22 mouse cellular contexts compared by ENCODE assay signal in genomic region chr7:124358068-124358467, GRCm38 (mm10).
DNase-seq lines count a peak whose midpoint lies in the region; ATAC-seq lines count a peak whose summit lies in the region.
"Had no signal": no experiment of that assay in that cellular context is flagged by ENCODE, and none has a peak within 500 bp of the region (broad histone marks: within the 10 kb centered on the region; RNA-seq: fewer than 3 reads in every experiment).

No protein-coding gene starts in this region.

- no peaks in the 10 kb centered on the region for H3K27me3 ChIP-seq in forebrain, embryonic 15.5 days
- no peaks in the 10 kb centered on the region for H3K27me3 ChIP-seq in forebrain, embryonic 11.5 days (ENCODE audit: control insufficient read depth, insufficient read depth, low read length)
- H3K27me3 ChIP-seq in heart, embryonic 10.5 days (ENCODE audit: insufficient read depth, poor library complexity, severe bottlenecking): no peaks in the 10 kb centered on the region
- H3K27me3 ChIP-seq: heart, embryonic 12.5 days; hindbrain, embryonic 12.5 days; liver, embryonic 13.5 days had no signal

- H3K4me3 ChIP-seq in forebrain, embryonic 15.5 days: no peak overlapping the region
- no peak overlapping the region for H3K4me3 ChIP-seq in forebrain, embryonic 11.5 days (ENCODE audit: low read depth, low read length)
- H3K4me3 ChIP-seq in heart, embryonic 10.5 days: no peak overlapping the region
- H3K4me3 ChIP-seq: embryonic facial prominence, embryonic 10.5 days; heart, embryonic 12.5 days; hindbrain, embryonic 12.5 days; liver, embryonic 13.5 days had no signal

- H3K9me3 ChIP-seq in forebrain, embryonic 15.5 days: no peaks in the 10 kb centered on the region
- H3K9me3 ChIP-seq in forebrain, embryonic 11.5 days (ENCODE audit: control insufficient read depth, low read length): no peaks in the 10 kb centered on the region
- no peaks in the 10 kb centered on the region for H3K9me3 ChIP-seq in heart, embryonic 10.5 days
- H3K9me3 ChIP-seq: embryonic facial prominence, embryonic 10.5 days; heart, embryonic 12.5 days; hindbrain, embryonic 12.5 days; liver, embryonic 13.5 days had no signal

- ATAC-seq in forebrain, embryonic 15.5 days (replicated peaks): peak; percentile 58; the same call in 1 of the 2 replicates
- no peak for ATAC-seq in forebrain, embryonic 11.5 days (replicated peaks; ENCODE audit: low FRiP score)
- ATAC-seq: intestine, postnatal 0 days had no signal

- no peak overlapping the region for H3K9ac ChIP-seq in forebrain, embryonic 15.5 days (replicated peaks)
- no peak overlapping the region for H3K9ac ChIP-seq in forebrain, embryonic 11.5 days (ENCODE audit: low read length)
- H3K9ac ChIP-seq: heart, embryonic 12.5 days; hindbrain, embryonic 12.5 days; liver, embryonic 13.5 days had no signal

- 51% methylated on average over 3 of the region's 3 CpGs for WGBS in forebrain, embryonic 15.5 days
- WGBS in forebrain, embryonic 11.5 days: 71% methylated on average over 3 of the region's 3 CpGs
- 39% methylated on average over 3 of the region's 3 CpGs for WGBS in heart, embryonic 10.5 days

- DNase-seq in forebrain, embryonic 11.5 days (ENCODE audit: low spot score): no peak
- DNase-seq in left cerebral cortex, postnatal 25 days (ENCODE audit: low spot score in 2 of 2): peak; percentile 9 to 57
- no peak for DNase-seq in left cerebral cortex, adult 11 months (ENCODE audit: low spot score)
- peak; percentile 59 for DNase-seq in brain, adult 2 months (ENCODE audit: low read depth, low spot score)
- peak; percentile 14 to 50 for DNase-seq in layer of hippocampus, adult 8-10 months (ENCODE audit: low spot score in 2 of 2)
- DNase-seq in heart, embryonic 10.5 days (ENCODE audit: low spot score): no peak
- DNase-seq in testis, postnatal 14 days (ENCODE audit: low spot score): no peak
- DNase-seq: adrenal gland, postnatal 14 days; cerebellum, adult 11 months; cerebellum, adult 9-11 months; heart, postnatal 10 days; kidney, postnatal 25 days; liver, embryonic 13.5 days; lung, postnatal 10 days; right cerebral cortex, postnatal 14 days; thymus, postnatal 25 days had no signal

- H3K36me3 ChIP-seq in forebrain, embryonic 15.5 days: no peaks in the 10 kb centered on the region
- H3K36me3 ChIP-seq in forebrain, embryonic 11.5 days (ENCODE audit: control insufficient read depth, insufficient read depth, low read length): no peaks in the 10 kb centered on the region
- no peaks in the 10 kb centered on the region for H3K36me3 ChIP-seq in heart, embryonic 10.5 days
- H3K36me3 ChIP-seq: embryonic facial prominence, embryonic 10.5 days; heart, embryonic 12.5 days; hindbrain, embryonic 12.5 days; liver, embryonic 13.5 days had no signal

- H3K4me2 ChIP-seq in forebrain, embryonic 15.5 days (replicated peaks): no peak overlapping the region
- no peak overlapping the region for H3K4me2 ChIP-seq in forebrain, embryonic 11.5 days (ENCODE audit: low read depth, low read length, severe bottlenecking)
- H3K4me2 ChIP-seq: heart, embryonic 12.5 days; hindbrain, embryonic 12.5 days; liver, embryonic 13.5 days; midbrain, embryonic 11.5 days had no signal

- intact Hi-C loops in left cerebral cortex, postnatal 25 days (cut with DNase I): no loop called here

- H3K27ac ChIP-seq in forebrain, embryonic 15.5 days (replicated peaks): peak overlapping the region; percentile 67
- H3K27ac ChIP-seq in forebrain, embryonic 11.5 days (ENCODE audit: low read depth, low read length): no peak overlapping the region
- H3K27ac ChIP-seq in heart, embryonic 10.5 days: no peak overlapping the region
- H3K27ac ChIP-seq: embryonic facial prominence, embryonic 10.5 days; hindbrain, embryonic 12.5 days; liver, embryonic 13.5 days had no signal

- H3K4me1 ChIP-seq in forebrain, embryonic 15.5 days: peaks cover 14% of the 10 kb centered on the region; the same call in 1 of the 2 replicates
- H3K4me1 ChIP-seq in forebrain, embryonic 11.5 days (replicated peaks; ENCODE audit: control insufficient read depth, insufficient read depth, low read length): no peaks in the 10 kb centered on the region
- H3K4me1 ChIP-seq in heart, embryonic 10.5 days: peaks cover 8% of the 10 kb centered on the region
- H3K4me1 ChIP-seq: embryonic facial prominence, embryonic 10.5 days; hindbrain, embryonic 12.5 days; liver, embryonic 13.5 days had no signal

Comparison
In these comparisons a context has a peak if more than half of its experiments do, and no peak if none do; other contexts are left out.
1. DNase-seq: peak in left cerebral cortex, postnatal 25 days (2 of 2), brain, adult 2 months (single experiment) and layer of hippocampus, adult 8-10 months (2 of 2); none in forebrain, embryonic 11.5 days (single experiment), left cerebral cortex, adult 11 months (single experiment), heart, embryonic 10.5 days (single experiment) and testis, postnatal 14 days (single experiment).